Mouse (Mus musculus): ENCODE data around the gene Col8a2.

Col8a2 gene

DNA sequence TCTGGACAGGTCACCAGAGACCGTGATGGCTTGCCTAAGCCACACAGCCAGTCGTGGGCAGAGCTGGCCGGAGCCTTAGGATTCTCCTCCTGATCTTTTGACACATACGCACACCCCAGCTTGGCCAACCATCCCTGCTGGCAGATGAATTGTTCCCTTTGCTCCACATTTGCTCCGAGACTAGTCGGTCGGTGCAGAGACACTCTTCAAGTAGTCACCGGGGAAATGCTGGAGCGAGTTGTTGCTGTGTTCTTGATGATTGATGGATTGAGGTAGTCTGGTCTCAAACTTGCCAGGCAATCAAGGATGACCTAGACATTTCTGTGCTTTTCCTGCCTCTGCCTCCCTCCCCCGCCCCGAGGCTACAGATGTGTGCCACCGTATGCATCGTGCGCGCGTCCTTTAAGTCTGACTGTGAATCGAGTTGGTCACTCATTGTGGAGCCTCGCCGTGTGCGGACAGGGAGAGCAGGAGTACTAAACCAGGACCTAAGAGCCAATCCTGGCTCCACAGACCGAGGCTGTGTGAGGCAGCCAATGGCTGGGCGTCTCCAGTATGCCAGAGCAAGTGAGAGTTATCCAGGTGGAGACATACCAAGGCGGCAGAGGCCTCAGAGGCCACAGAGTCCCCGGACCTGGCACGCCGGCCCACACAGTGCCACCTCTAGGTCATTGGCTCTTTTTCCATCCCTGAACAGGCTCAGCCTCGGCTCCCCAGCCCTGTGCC is 15.2 kb downstream of the Col8a2 start:
- peak; percentile 48 for DNase-seq (ENCODE audit: low spot score)

DNA sequence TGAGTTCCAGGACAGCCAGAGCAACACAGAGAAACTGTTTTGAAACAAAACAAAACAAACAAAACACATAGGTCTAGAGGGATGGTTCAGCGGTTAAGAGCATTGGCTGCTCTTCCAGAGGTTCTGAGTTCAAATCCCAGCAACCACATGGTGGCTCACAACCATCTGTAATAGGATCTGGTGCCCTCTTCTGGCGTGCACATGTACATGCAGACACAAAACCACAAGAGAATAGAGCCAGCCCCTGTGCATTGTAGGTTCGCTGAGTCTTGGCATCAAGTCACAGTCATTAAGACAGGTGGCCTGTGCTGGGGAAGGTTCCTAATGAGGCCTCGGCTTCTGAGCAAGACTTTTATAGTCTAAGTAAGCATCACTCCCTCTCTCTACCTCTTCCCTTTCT is 17.3 kb downstream of the Col8a2 start:
- DNase-seq (ENCODE audit: low spot score): no peak

DNA sequence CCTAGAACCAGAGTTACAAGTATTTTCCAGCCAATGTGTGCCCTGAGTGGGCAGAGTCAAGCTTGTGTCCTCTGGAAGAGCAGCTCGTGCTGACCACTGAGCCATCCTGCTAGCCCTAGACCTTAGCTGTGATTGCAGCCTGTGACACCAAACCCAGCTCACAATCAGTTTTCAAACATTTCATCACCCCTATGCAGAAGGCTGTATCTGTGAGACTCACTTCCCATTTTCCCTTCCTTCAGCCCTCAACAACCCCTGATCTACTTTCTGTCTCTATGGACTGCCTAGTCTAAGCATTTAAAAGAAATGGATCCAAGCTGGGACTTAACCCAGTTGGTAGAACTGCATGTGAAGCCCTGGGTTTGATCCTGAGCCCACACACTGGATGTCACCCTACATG is 18.8 kb downstream of the Col8a2 start:
- DNase-seq (ENCODE audit: low spot score): no peak

DNA sequence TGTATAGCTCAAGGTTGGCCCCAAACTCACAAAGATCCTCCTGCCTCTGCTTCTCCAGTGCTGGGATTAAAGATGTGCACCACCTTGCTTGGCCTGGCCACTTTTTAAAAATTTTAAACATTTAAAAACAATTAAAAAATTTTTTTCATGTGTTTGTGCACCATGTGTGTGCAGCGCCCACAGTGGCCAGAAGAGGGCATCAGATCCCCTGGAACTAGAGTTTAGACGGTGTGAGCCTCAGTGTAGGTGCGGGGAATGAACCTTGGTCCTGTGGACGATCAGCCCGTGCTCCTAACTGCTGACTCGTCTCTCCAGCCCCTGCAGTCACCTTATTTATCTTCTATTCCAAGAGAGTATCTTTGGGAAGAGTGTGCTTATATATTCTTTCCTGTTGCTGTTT is 19.5 kb downstream of the Col8a2 start:
- DNase-seq (ENCODE audit: low spot score): no peak

DNA sequence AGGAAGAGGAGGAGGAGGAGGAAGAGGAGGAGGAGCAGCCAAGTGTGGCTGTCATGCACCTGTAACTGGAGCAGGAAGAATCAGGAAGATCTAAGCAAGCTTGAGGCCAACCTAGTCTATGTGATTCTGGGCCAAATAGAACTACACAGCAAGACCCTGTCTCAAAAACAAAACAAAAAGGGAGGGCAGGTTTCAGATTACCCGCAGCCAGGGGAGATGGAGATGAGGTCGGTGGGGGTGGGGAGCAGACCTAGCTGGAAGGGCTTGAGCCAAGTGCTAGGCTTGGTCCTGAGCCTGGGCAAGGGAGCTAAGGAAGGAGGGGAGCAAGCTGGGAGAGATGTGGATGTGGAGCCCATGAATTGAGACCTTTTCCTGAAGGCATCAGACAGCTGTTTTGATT is 20.2 kb downstream of the Col8a2 start:
- DNase-seq (ENCODE audit: low spot score): no peak

DNA sequence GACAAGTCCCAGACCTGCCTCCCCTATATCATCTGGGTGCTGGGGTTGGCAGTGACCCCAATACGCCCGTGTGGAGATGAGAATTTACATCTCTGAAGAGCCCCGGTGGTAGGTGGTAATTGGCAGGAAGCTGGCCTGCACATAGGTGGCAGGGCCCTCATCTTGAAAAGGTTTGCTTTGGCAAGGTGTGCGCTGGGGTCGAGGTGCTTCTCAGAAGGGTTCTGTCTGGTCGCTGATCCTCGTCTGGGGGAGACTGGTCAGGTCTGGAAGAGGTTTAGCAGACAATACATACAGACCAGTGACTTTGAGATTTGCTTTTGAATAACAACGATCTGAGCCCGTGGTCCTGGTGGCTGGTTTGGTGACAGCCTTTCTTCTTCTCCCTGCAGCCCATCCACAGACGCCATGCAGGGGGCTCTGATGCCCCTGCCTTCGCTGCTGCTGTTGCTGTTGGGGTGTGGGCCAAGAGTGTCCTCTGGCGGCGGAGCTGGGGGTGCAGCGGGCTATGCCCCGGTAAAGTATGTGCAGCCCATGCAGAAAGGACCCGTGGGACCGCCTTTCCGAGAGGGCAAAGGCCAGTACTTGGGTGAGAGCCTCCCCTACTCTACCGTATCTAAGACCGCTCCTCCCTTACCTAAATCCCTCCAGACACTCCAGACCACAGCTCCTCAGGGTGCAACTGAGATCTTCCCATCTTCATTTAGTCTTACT is 22.8 kb downstream of the Col8a2 start:
- no peak for DNase-seq (ENCODE audit: low spot score)

DNA sequence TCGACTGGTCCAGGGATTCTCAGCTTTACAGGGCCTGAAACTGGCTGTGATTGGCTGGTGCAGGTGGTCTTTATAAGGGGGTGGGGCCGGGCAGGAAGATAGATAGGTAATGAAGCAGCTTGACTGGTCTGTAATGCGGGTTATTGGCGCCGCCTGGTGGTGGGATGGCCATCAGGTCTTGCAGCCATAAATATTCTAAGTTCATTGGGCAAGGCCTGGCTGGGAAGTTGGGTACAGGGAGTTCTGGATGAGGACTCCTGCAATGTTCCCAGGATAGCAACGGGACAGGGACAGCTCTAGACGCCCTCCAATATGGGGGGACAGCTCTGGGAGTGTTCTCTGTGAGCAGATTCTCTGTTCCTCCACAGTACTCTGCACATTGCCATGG is 23.3 kb downstream of the Col8a2 start:
- DNase-seq (ENCODE audit: low spot score): peak; percentile 95

DNA sequence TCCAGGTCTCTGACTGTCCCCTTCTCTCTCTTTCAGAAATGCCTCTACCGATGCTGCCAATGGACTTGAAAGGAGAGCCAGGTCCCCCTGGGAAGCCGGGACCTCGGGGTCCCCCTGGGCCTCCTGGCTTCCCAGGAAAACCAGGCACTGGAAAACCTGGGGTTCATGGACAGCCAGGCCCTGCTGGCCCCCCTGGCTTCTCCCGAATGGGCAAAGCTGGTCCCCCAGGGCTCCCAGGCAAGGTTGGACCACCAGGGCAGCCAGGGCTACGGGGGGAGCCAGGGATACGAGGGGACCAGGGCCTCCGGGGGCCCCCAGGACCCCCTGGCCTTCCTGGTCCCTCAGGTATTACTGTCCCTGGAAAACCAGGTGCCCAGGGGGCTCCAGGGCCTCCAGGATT is 23.8 kb downstream of the Col8a2 start:
- DNase-seq (ENCODE audit: low spot score): no peak

DNA sequence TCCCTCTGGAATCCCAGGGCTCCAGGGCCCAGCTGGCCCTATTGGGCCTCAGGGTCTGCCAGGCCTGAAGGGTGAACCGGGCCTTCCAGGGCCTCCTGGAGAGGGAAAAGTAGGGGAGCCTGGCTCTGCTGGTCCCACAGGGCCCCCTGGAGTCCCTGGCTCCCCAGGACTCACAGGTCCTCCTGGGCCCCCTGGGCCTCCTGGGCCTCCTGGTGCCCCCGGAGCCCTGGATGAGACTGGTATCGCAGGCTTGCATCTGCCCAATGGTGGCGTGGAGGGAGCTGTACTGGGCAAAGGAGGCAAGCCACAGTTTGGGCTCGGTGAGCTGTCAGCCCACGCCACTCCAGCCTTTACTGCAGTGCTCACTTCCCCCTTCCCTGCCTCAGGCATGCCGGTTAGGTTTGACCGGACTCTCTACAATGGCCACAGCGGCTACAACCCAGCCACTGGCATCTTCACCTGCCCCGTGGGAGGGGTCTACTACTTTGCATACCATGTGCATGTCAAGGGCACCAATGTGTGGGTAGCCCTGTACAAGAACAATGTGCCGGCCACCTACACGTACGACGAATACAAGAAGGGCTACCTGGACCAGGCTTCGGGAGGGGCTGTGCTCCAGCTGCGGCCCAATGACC is 25.1 kb downstream of the Col8a2 start:
- no peak for DNase-seq (ENCODE audit: low spot score)

DNA sequence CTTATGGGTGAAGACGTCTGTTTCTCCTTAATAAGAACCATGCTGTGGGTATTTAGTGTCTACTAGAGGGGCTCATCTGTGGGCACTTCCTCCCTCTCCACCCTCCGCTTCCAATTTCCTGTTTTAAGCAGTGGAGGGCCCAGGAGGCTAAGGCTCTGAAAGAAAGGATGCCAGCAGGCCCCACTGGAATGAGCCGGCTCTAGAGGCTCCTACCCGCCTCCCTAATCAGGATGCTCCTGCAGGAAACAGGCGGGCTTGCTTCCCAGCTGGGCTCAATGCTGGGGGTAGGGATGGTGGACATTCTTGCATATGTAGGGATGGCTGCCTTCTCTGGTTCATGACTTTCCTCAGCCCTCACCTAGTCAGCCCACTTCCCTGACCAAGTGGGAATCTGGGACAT is 26.6 kb downstream of the Col8a2 start:
- DNase-seq (ENCODE audit: low spot score): no peak

DNA sequence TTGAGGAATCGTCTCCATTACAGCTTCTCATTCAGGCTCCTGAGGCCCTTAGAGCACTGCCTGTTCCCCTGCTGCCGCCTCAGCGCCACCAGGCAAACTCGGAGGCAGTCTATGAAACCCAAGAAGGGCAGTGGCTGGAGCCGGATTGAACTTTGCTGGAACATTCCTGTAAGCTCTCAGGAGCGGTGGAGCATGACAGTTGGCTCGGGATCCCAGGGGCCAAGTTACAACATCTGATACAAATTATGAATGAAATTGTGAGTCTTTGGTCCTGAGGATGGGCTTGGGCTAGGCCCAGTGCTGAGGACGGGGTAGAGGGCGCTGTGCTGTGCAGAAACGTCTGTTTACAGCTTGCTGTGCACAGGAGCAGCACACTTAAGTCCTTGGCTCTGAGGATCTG is 27.8 kb downstream of the Col8a2 start:
- DNase-seq (ENCODE audit: low spot score): peak; percentile 44

DNA sequence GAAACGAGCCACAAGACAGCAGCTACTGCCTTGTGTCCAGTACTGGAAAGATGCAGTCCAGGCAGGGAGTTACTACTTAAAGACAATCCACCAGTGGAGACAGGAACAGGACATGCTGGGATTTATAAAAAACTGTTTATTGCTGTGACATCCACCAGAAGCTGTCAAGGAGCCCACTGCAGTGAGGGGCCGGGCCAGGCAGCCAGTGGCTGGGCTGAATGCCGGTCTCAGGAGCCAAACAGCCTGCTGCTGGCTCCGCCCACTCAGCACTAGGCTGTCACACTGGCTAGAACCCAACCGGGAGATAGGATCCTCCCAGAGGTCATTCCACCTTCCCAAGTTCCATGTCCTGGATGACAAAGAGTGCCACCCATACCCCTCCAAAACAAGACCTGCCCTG is 29.3 kb downstream of the Col8a2 start:
- no peak for DNase-seq (ENCODE audit: low spot score)

DNA sequence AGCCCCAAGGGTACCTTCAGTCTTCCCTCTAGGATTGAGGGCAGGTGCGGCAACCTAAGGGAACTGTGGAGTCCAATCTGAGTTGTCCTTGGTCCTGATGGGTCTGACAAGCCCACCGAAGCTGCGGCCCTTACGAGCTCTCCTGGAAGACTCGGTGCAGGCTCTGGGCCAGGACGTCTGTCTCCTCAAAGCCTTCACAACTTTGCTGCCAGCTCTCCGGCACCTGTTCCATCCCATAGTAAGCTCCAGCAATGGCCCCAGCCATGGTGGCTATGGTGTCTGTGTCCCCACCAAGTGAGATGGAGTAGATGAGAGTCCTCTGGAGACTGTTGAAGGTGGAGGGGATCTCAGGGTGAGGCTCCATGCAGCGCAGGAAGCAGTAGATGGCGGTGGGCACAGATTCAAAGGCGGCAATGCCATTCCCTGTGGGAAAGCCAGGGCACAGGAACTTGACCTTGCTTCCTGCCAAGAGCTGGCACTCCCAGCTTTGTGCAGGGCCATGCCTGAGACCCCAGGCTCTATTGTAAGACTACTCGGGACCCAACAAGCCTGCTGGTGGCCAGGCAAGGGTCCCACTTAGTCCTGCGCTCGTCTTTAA is 29.9 kb downstream of the Col8a2 start:
- no peak for DNase-seq (ENCODE audit: low spot score)

DNA sequence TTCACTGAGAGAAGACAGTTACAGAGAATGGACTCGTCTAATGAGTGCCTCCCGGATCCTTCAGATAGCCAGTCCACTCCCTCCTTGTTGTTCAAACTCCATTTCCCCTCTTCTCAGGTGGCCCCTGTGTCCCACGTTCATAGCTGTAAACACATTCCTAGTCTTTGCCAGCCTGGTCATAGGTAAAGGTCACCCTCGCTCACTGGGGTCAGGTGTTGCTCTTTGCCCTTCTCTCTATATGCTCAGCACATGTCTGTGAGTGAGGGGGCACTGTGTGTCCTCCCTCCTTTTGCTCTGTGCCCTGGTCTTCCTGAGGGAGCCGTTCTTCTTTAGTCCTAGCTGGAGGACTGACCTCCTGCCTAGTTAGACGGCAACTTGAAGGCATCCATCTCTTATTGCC is 33.2 kb downstream of the Col8a2 start:
- no peak for DNase-seq (ENCODE audit: low spot score)

DNA sequence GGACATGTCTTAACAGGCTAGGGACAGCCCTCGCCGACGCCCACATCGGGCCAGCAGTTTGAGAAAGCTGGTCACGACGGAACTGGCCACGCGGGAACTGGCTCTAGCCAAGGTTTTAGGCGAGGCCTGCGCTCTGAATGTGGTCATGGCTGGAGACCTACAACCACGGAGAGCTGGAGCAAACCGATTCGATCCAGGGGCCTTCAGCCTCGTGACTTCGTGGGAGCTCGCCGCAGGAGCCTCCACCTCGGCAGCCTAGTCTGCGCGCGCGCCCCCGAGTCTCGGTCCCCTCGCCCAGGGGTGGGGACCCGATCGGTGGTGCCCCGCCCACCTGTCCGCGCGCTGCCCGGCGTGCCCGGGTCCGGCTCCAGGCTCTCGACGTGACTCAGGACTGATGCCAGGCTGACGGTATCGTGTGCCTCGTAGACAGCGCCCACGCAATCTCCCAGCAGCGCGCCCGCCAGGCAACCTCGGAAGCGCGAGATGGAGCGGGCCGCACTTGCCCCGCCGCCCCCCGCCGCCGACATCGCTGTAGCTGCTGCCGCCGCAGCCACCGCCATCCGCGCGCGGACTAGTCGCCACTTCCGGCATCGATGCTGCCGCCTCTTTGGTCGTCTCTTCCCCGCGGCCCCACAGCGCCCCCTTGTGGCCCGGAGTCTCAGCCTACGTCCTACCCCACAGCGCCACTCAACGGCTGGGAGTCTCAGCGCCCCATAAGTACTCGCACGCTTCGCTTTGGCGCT is 34.7 kb downstream of the Col8a2 start, which contains the start of gene Adprhl2:
Gene Adprhl2, minus strand, starts transcription at position 593 of the 743 bp plus-strand sequence.
- DNase-seq (ENCODE audit: low spot score): peak; percentile 97

DNA sequence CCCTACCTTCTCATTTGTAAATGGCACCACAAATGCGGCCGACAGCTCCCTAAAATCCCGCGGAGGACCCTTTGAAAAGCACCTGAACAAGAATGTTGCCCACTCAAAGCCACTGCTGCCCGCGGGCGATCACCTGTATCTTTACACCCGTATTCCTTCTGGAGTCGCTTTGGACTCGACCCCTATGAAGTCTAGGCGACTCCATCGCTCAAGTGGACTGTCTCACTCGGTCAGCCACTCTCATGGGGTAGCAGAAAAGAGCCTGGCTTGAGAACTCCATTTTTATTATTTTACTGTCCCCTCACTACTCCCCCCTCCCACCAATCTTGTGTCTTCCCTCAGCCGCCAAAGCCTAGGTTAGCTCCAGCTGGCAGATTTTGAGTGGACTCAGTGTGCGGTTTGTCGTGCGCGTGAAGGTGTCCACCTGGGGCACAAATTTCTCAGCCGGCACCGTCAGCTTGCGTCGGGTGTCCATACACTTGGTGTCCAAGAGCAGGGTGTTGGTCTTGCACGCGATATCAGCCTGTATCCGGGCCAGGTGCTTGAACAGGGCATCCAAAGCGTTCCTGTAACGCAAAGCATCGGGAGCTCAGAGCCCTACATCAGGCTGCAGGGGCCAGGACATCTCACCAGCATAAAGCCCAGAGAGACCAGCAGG is 35.4 kb downstream of the Col8a2 start:
- DNase-seq (ENCODE audit: low spot score): no peak

DNA sequence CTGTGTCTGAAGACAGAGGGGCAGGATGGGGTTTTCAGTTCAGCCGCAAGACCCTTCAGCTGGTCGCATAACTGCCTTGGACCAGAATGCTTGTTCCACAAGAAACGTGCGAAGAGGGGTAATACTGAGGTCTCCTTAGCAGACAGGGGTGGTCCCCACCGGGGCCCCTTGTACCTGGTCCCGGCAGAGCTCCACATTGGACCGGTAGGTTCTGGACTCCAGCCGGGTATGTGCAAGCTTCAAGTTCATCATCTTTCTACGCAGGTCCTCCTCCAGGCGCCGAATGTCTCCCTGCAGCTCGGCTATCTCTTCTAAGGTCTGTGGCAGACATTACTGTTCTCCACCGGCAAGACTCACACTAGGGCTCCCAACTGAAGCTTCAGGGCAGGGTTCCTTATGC is 36.1 kb downstream of the Col8a2 start:
- DNase-seq (ENCODE audit: low spot score): no peak

DNA sequence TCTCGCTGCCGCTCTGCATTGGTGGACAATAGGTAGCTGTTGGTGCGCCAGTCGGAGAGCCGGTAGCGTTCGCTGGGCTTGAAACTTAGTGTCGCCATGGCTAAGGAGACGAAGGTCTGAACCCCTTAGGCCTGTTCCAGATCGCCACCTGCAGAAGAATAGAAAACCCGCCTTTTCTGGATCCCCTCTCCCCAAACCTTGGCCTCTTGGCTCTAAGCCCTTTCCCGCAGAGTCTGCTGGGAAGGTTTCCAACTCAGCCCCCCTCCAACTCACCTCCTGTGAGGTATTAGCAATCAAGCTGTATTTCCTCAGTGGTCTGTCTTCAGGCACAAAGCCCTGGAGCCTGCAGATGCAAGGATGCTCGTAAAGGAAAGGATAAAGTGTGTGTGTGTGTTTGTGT is 38.3 kb downstream of the Col8a2 start:
- DNase-seq (ENCODE audit: low spot score): no peak

DNA sequence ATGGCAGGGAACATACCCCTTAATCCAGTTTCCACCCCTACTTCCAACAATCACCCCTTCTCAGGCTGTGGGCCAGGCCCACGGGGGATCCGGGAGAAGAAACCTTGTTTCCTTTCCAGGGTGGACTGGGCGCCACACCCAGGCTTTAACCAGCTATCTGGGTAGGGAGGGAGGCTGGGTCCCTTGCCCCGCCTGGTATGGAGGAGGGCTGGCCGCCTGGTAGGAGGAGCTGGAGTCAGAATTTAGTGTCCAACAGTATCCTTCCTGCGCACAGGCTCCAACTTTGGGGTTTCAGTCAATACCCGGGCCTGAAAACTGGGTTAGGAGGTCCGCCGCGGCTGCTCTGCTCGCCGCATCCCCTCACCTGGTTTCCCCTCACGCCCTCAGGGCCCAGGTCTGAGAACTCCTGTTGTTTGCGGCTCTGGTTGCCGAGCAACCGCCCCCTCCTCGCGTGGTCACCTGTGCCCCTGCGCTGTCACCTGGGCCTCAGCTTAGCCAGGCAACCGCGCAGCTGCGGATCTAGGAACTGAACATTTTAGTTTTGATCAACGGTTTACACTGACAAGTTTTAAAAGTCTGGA is 38.8 kb downstream of the Col8a2 start, which contains the start of gene Tekt2:
Gene Tekt2, minus strand, starts transcription at position 408 of the 581 bp plus-strand sequence.
- DNase-seq (ENCODE audit: low spot score): no peak

DNA sequence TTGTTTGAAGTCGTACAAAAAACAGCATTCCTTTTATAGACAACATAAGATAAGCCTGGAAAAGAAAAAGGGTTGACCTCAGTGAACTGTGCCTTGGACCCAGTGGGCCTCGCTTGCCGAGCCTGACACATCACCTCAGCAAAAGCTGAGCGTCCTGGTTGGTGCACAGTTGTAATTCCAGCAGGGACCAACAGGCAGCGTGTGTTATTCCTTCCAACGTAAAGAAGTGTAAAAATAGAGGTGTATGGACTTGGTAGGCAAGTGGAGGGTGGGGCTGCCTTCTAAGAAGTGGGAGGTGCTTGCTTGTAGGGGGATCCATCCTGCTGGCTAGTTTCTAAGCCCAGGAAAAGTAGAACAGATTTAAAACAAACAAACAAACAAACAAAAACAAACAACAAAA is 39.4 kb downstream of the Col8a2 start:
- DNase-seq (ENCODE audit: low spot score): no peak

DNA sequence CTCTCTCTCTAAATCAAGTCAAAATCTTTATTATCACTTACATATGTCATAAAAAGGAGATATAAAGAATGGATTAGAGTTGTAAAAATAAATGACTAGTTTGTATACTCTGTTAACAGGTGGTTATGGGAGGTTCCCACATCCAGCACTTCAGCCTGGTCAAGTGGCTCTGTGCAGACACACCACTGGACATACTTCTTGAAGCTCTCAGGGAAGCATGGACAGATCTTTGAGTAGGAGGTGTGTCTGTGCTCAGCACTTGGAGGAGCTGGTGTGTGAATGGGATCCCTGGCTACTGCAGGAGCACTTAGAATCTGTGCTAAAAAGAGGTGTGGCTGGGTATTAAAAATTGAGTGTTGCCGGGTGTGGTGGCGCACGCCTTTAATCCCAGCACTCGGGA is 43.7 kb downstream of the Col8a2 start:
- DNase-seq (ENCODE audit: low spot score): no peak
